Mouse (Mus musculus): ENCODE measurements around the gene Fbxw20. TPM values are rescaled to one million over a fixed set of nuclear protein-coding genes. Genes with fewer than 3 reads are reported as not detected.
"Not testable (repeated sequence)": the region's sequence is repeated elsewhere in the genome, so short reads cannot be mapped to it uniquely, and the experiment has no call there.

The Fbxw20 gene
- not detected for total RNA-seq (2022)

- no peak for DNase-seq (ENCODE audit: low spot score in 2 of 2)
Observed at GRCm38 (mm10) chr9:109234654-109235053, at the start of gene Fbxw20. TSS of gene Fbxw20 (minus strand) at chr9:109234754.

DNA sequence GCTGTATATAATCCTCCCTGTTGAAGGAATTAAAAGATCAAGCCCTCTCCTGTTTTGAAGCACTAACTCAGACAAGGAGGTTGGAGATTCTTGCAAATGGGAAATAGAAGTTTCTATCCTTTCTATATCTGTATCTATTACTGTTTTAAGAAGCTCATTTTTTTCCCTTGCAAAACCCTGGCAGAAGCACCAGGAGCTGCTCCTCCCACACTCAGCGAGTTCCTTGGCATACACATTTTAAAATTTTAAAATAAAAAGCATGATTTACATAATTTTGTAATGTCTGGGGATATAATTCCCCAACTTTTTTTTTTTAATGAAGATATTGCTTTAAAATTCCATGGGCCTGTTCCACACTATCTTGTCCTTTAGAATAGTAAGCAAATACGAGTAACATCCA lies 28.5 kb upstream of the Fbxw20 start:
- DNase-seq (ENCODE audit: low spot score in 2 of 2): peak in 1 of 2 experiments; percentile 3

DNA sequence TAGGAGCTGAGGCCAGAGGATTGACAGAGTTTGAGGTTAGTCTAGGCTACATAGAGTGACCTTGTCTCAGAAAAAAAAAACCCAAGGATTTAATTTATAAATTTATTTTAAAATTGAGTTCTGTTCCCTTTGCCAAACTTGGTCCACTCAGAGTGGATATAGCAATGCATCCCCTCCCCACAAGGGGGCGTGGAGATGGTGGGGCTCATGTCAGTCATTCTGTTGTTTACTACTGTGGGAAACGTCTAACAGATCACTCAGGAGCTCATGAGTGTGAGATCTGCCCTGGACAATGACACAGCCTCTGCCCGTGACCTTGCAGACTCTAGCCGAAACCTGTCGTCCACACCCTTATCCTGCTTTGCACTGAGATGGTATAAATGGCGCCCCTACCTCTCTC lies 16.1 kb downstream of the Fbxw20 start:
- no peak for DNase-seq (ENCODE audit: low spot score in 2 of 2)

DNA sequence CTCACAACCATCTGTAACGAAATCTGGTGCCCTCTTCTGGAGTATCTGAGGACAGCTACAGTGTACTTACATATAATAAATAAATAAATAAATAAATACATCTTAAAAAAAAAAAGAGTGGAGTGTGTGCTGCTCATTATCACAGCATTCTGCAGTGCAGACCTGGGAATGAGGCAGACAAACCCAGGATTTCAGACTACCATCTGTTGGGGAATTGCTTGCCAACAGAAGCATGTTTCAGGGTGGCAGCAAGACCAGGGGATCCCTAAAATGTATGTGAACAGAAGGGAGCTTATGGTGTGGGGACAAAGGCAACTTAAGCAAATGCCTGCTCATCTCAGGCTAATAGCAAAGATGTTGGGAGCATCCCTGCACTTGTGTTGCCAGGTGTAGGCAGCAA lies 33.2 kb downstream of the Fbxw20 start:
- DNase-seq (ENCODE audit: low spot score in 2 of 2): peak; percentile 4 to 5

GRCm38 (mm10) chr9:109200349-109200748 lies 34.2 kb downstream of the Fbxw20 start:
- no peak for DNase-seq (ENCODE audit: low spot score in 2 of 2)

DNA sequence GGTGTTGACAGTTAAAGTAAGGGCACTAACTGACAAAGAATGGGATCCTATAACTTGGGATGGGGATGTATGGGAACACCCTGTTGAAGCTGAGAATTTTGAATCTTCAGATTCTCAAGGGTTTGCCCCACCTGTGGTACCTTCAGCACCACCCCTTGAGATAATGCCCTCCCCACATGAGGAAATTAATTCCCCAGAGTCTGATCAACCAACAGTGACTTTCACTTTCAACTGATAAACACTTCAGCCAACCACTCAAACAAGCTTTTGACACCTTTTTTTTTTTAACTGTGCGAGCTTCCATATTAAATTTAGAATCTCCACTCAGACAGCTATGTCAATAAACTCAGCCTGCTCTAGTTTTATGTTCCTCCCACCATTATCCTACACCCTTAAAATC lies 35.2 kb downstream of the Fbxw20 start:
- DNase-seq (ENCODE audit: low spot score in 2 of 2): no peak

DNA sequence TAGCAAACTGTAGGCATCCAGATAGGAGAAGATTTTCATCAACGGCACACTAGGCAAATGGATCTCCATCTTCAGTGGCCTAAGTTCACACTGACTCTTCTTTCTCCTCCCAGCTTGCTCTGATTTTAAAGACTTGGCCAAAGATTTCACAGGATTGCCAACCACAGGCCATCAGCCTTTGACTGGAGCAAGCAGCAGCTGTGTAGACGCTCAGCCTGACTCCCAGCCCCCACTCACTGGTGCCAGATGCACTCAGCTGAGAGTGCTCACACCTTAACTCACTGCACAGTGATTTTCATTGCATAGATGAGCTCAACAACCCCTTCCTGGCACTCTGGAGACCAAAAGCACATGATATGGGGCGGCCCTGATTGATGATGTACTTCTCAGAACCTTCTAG lies 38.7 kb downstream of the Fbxw20 start, which contains the start of gene Fbxw13:
Fbxw13 (minus strand) TSS at position 101 of the 400 bp plus-strand sequence.
- not testable (repeated sequence) for DNase-seq (ENCODE audit: low spot score in 2 of 2)

GRCm38 (mm10) chr9:109177208-109177607 lies 57.3 kb downstream of the Fbxw20 start:
- DNase-seq (ENCODE audit: low spot score in 2 of 2): no peak

GRCm38 (mm10) chr9:109176301-109176700 lies 58.3 kb downstream of the Fbxw20 start:
- DNase-seq (ENCODE audit: low spot score in 2 of 2): no peak

Other genes with a start within 250 kb of the Fbxw20 start
- gene Ucn2, start 248.7 kb downstream of the Fbxw20 start, total RNA-seq (2022): under 1 TPM in 2 of 4 experiments, not detected in 2; 0.45 to 0.55 TPM
- gene Pfkfb4, start 243.0 kb downstream of the Fbxw20 start, total RNA-seq (2022): 10 to 100 TPM; 11.5 to 15.8 (median 15.4) TPM
- 10 to 100 TPM; 56.6 to 94.6 (median 77.2) TPM for gene Shisa5, start 196.2 kb downstream of the Fbxw20 start, total RNA-seq (2022)
- gene Trex1, start 175.0 kb downstream of the Fbxw20 start, total RNA-seq (2022): 10 to 100 TPM; 13.7 to 18.3 (median 16.4) TPM
- gene Atrip, start 160.6 kb downstream of the Fbxw20 start, total RNA-seq (2022): 10 to 100 TPM; 26.3 to 31.2 (median 28.3) TPM
- 1 to 10 TPM; 7.8 to 9.2 (median 8.9) TPM for gene Ccdc51, start 152.3 kb downstream of the Fbxw20 start, total RNA-seq (2022)
- gene Tma7, start 152.2 kb downstream of the Fbxw20 start, total RNA-seq (2022): 100 to 1,000 TPM; 284 to 327 (median 306) TPM
- gene Plxnb1, start 139.4 kb downstream of the Fbxw20 start, total RNA-seq (2022): 10 to 100 TPM; 82.9 to 99.8 (median 89.8) TPM
- gene Fbxw21, start 72.7 kb downstream of the Fbxw20 start, total RNA-seq (2022): not detected
- not detected for gene Fbxw13, start 38.8 kb downstream of the Fbxw20 start, total RNA-seq (2022)
- gene Fbxw14, start 52.9 kb upstream of the Fbxw20 start, total RNA-seq (2022): not detected
- gene Fbxw28, start 104.9 kb upstream of the Fbxw20 start, total RNA-seq (2022): not detected
- gene Fbxw22, start 169.5 kb upstream of the Fbxw20 start, total RNA-seq (2022): not detected
- gene Fbxw16, start 214.4 kb upstream of the Fbxw20 start, total RNA-seq (2022): not detected

Data from layer of hippocampus, adult 8-10 months (tissue).